Mouse (Mus musculus) kidney, adult 2 months (tissue): Measurements from ENCODE around the gene Fibcd1.

Experiments used
- CTCF ChIP-seq: fragments of 200-500 bp; conservative IDR thresholded peaks from 2 replicates; pipeline ENCODE4 v1.5.1; 2011; ENCODE audit warnings: low read depth, mild to moderate bottlenecking, control low read depth, low read length, moderate library complexity, mixed read lengths; ENCODE audit not compliant: insufficient read depth, insufficient read length
- POLR2A ChIP-seq: fragments of 200-500 bp; IDR thresholded peaks from one replicate; pipeline ENCODE4 v1.6.1; 2011; ENCODE audit warnings: low read depth, low read length, control low read depth

DNA sequence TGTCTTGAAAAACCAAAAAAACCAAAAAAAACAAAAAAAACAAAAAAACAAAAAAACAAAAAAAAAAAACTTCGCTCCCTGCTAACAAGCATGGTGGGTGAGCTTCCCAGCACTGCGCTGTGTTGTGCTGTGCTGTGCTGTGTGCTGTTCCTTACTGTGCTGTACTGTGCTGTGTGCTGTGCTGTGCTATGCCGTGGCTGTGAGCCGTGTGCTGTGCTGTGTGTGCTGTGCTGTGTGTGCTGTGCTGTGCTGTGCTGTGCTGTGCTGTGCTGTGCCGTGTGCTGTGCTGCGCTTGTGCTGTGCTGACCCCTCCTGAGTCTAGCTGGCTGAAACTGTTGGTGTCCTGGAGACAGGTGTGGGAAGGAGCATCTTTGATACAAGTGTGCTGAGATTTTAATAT lies 78.7 kb downstream of the Fibcd1 start:
- TF ChIP-seq CTCF (no peak), POLR2A (no peak)
